Mouse (Mus musculus) cerebellum, postnatal 25 days (tissue): Measurements from ENCODE around the gene Pip5k1c.

Experiments
- DNase-seq, 2 experiments: peaks; one replicate each; pipeline ENCODE4 v3.0.0; 2021; ENCODE audit warnings: mixed read lengths in 2 of 2

Gene Pip5k1c

GRCm38 (mm10) chr10:81284719-81285118, 8.0 kb upstream of the Pip5k1c start:
- DNase-seq = peak in 1 of 2 experiments; percentile 45

- peak; percentile 90 to 96 for DNase-seq
These were observed 6.9 kb upstream of the Pip5k1c start for GRCm38 (mm10) chr10:81285694-81286450.

GRCm38 (mm10) chr10:81286586-81286985, 6.2 kb upstream of the Pip5k1c start:
- DNase-seq = no peak

- peak; percentile 62 to 79 for DNase-seq
These were observed 5.1 kb upstream of the Pip5k1c start for GRCm38 (mm10) chr10:81287513-81288157.

- peak; percentile 60 to 80 for DNase-seq
These were observed 4.2 kb upstream of the Pip5k1c start for GRCm38 (mm10) chr10:81288601-81289000.

GRCm38 (mm10) chr10:81289278-81289677, 3.5 kb upstream of the Pip5k1c start:
- DNase-seq = peak; percentile 75 to 80

GRCm38 (mm10) chr10:81289811-81290210, 3.0 kb upstream of the Pip5k1c start:
- no peak for DNase-seq

GRCm38 (mm10) chr10:81290698-81291460, 1.9 kb upstream of the Pip5k1c start:
- no peak for DNase-seq

GRCm38 (mm10) chr10:81291511-81292104, 1.2 kb upstream of the Pip5k1c start, which contains the start of gene Tjp3:
Gene Tjp3 (minus strand): TSS chr10:81291581.
- DNase-seq = no peak

GRCm38 (mm10) chr10:81293334-81294030, 719 bp downstream of the Pip5k1c start:
- DNase-seq = peak; percentile 29 to 48

GRCm38 (mm10) chr10:81294442-81294841, 1.7 kb downstream of the Pip5k1c start:
- DNase-seq = peak; percentile 90 to 91

- DNase-seq = peak; percentile 50 to 65
These were observed 2.4 kb downstream of the Pip5k1c start for GRCm38 (mm10) chr10:81295185-81295584.

GRCm38 (mm10) chr10:81297246-81297645, 4.5 kb downstream of the Pip5k1c start:
- no peak for DNase-seq

- no peak for DNase-seq
These were observed 5.1 kb downstream of the Pip5k1c start for GRCm38 (mm10) chr10:81297845-81298244.

- DNase-seq = peak in 1 of 2 experiments; percentile 32
These were observed 5.8 kb downstream of the Pip5k1c start for GRCm38 (mm10) chr10:81298369-81299100.

GRCm38 (mm10) chr10:81299585-81300351, 7.0 kb downstream of the Pip5k1c start:
- peak; percentile 39 to 48 for DNase-seq

- peak in 1 of 2 experiments; percentile 42 for DNase-seq
These were observed 7.7 kb downstream of the Pip5k1c start for GRCm38 (mm10) chr10:81300352-81300907.

- peak; percentile 85 to 87 for DNase-seq
These were observed 8.6 kb downstream of the Pip5k1c start for GRCm38 (mm10) chr10:81301321-81301720.

GRCm38 (mm10) chr10:81302288-81302687, 9.5 kb downstream of the Pip5k1c start:
- peak; percentile 61 to 63 for DNase-seq

GRCm38 (mm10) chr10:81302781-81303218, 10.0 kb downstream of the Pip5k1c start:
- DNase-seq = peak in 1 of 2 experiments; percentile 68
